Mouse (Mus musculus) testis, adult 2 months (tissue): Measurements from ENCODE around the gene Arl8a. TPM values are rescaled to one million over a fixed set of nuclear protein-coding genes. Genes with fewer than 3 reads are reported as not detected.

Experiments used
- H3K27ac ChIP-seq: fragments of 200-500 bp; 2 replicates; pipeline ENCODE4 v1.5.1; 2012; ENCODE audit warnings: low read depth, low read length; ENCODE audit not compliant: control insufficient read depth, insufficient read depth
- H3K27me3 ChIP-seq: fragments of 200-500 bp; 2 replicates; pipeline ENCODE4 v1.6.1; 2012; ENCODE audit warnings: mild to moderate bottlenecking, low read length, moderate library complexity; ENCODE audit not compliant: control insufficient read depth, insufficient read depth
- H3K36me3 ChIP-seq: fragments of 200-500 bp; 2 replicates; pipeline ENCODE4 v1.6.1; 2012; ENCODE audit warnings: mild to moderate bottlenecking, low read length; ENCODE audit not compliant: control insufficient read depth, insufficient read depth
- H3K4me1 ChIP-seq: fragments of 200-500 bp; 2 replicates; pipeline ENCODE4 v1.6.1; 2012; ENCODE audit warnings: low read length; ENCODE audit not compliant: control insufficient read depth, insufficient read depth
- H3K4me3 ChIP-seq: fragments of 200-500 bp; 2 replicates; pipeline ENCODE4 v1.5.1; 2012; ENCODE audit warnings: low read depth, mild to moderate bottlenecking, low read length, moderate library complexity, mixed read lengths; ENCODE audit not compliant: control insufficient read depth
- CTCF ChIP-seq: fragments of 200-500 bp; IDR thresholded peaks from 2 replicates; pipeline ENCODE4 v1.5.1; 2012; ENCODE audit warnings: low read depth, mild to moderate bottlenecking, inconsistent platforms, low read length, moderate library complexity; ENCODE audit not compliant: control insufficient read depth, insufficient read depth, insufficient replicate concordance
- POLR2A ChIP-seq: fragments of 200-500 bp; IDR thresholded peaks from 2 replicates; pipeline ENCODE4 v1.6.1; 2012; ENCODE audit warnings: low read depth, mild to moderate bottlenecking, inconsistent platforms, low read length, moderate library complexity; ENCODE audit not compliant: control insufficient read depth
- polyA plus RNA-seq: library from polyadenylated mRNA; depleted of rRNA; stranded (reverse); fragments of >200 nt; gene quantifications from 2 replicates; pipeline ENCODE4 v1.2.3, GENCODE M21; 2012; rRNA removed

Arl8a gene
- polyA plus RNA-seq, 1 experiment: 20.6 TPM

DNA sequence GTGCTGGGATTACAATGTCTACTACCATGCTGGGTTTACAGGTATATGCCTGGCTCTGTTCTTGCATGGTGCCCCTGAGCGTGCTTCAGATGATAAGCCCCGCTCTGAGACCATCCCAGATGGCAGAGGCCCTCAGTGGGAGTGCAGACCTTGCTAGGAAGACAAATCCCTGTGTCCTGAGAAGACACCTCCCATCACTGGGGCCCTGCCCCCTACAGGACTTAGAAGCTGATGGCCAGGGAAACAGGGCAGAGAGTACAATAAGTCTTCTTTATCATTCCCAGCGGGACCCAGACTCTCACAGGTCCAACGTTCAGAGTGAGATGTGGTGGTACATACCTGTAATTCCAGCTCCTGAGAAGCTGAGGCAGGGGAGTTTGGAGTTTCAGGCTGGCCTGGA lies 58.6 kb downstream of the Arl8a start:
- Histone ChIP-seq H3K27ac (no peak overlapping the region), H3K27me3 (no peaks in the 10 kb centered on the region)
- no peak for TF ChIP-seq CTCF
- no peak for TF ChIP-seq POLR2A

More for the DNA sequence above, 58.6 kb downstream of the Arl8a start:
- Histone ChIP-seq H3K36me3 (no peaks in the 10 kb centered on the region), H3K4me3 (no peak overlapping the region), H3K4me1 (no peaks in the 10 kb centered on the region)

Other genes starting within 250 kb of the Arl8a start
- gene Ppp1r12b, start 190.9 kb upstream of the Arl8a start, polyA plus RNA-seq: 7.1 and 8.1 TPM in 2 replicates
- 52.9 and 54.2 TPM in 2 replicates for gene Ube2t, start 184.3 kb upstream of the Arl8a start, polyA plus RNA-seq
- gene Lgr6, start 41.5 kb upstream of the Arl8a start, polyA plus RNA-seq: 3.0 and 3.8 TPM in 2 replicates
- 2.6 TPM in 2 replicates for gene Ptpn7, start 14.1 kb upstream of the Arl8a start, polyA plus RNA-seq
- gene Gpr37l1, start 20.9 kb downstream of the Arl8a start, polyA plus RNA-seq: 0.07 TPM in 1 of 2 replicates, not detected in the other
- 1.8 TPM in 1 of 2 replicates, not detected in the other for gene Elf3, start 111.7 kb downstream of the Arl8a start, polyA plus RNA-seq
- 15.7 and 16.6 TPM in 2 replicates for gene Rnpep, start 137.3 kb downstream of the Arl8a start, polyA plus RNA-seq
- gene Timm17a, start 167.0 kb downstream of the Arl8a start, polyA plus RNA-seq: 69.1 and 73.2 TPM in 2 replicates
- gene Lmod1, start 178.0 kb downstream of the Arl8a start, polyA plus RNA-seq: 1.7 and 2.9 TPM in 2 replicates
- 0.38 and 1.1 TPM in 2 replicates for gene Shisa4, start 228.4 kb downstream of the Arl8a start, polyA plus RNA-seq